Mouse (Mus musculus): ENCODE data around the gene Sorbs2.

DNA sequence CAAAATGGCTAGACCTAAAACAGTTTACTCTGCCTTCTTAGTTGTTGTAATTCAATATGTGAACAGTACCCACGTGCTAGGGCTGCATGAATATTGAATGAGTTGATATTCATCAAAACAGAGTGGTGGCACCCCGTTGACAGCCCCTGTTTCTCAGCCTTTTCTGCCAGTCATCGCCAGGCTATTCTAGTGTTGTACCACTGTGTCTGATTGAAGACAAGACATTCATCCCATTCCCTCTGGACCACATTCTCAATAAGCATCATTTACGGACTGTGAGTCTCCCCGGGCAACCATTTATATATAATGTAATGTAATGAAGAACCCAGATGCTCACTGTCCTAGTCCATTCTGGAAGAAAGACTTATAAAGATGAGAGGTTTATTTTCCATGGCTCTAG lies 335.7 kb downstream of the Sorbs2 start:
- TF ChIP-seq CHD2 (IDR thresholded peaks at IDR 0.05; ENCODE audit: low read depth, low read length) (no peak), ZNF384 (IDR thresholded peaks at IDR 0.05; ENCODE audit: low read depth, low read length) (no peak)

Measured in ES-E14 (cell line).